In genomic region chr19:46039478-46039877, GRCm38 (mm10) we compare ENCODE assay signal across 8 mouse cellular contexts. TPM values are rescaled to one million over a fixed set of nuclear protein-coding genes. Genes with fewer than 3 reads are reported as not detected.
DNase-seq lines count a peak whose midpoint lies in the region; ATAC-seq lines count a peak whose summit lies in the region.

No protein-coding gene starts in this region.

- peak overlapping the region; percentile 94 for H3K9ac ChIP-seq in hindbrain, embryonic 14.5 days

- H3K27me3 ChIP-seq in hindbrain, embryonic 14.5 days (ENCODE audit: control insufficient read depth, insufficient read depth, low read length), result no peaks in the 10 kb centered on the region

- intact Hi-C loops in left cerebral cortex, postnatal 10 days (cut with DNase I), result no loop called here

- peak; percentile 68 for DNase-seq in WW6 (ENCODE audit: low read depth, low spot score)
- DNase-seq in cerebellum, postnatal 14 days, result peak; percentile 89 to 90
- DNase-seq in frontal cortex, postnatal 25 days (ENCODE audit: low spot score in 2 of 2), result peak; percentile 50 to 64
- peak; percentile 91 for DNase-seq in hindbrain, embryonic 14.5 days (ENCODE audit: low spot score)
- peak; percentile 64 to 94 for DNase-seq in left cerebral cortex, postnatal 10 days (ENCODE audit: extremely low spot score in 1 of 2, low spot score in 2 of 2)
- DNase-seq in right cerebral cortex, postnatal 25 days, result peak; percentile 88
- peak; percentile 82 to 87 for DNase-seq in urinary bladder, postnatal 36 days (ENCODE audit: low spot score in 2 of 2)

- H3K36me3 ChIP-seq in hindbrain, embryonic 14.5 days (replicated peaks; ENCODE audit: control insufficient read depth, insufficient read depth), result peaks cover 20% of the 10 kb centered on the region

- H3K4me2 ChIP-seq in hindbrain, embryonic 14.5 days (replicated peaks), result peak overlapping the region; percentile 73

- peak overlapping the region; percentile 93 for H3K27ac ChIP-seq in hindbrain, embryonic 14.5 days

- WGBS in hindbrain, embryonic 14.5 days, result 3% methylated on average over 27 of the region's 30 CpGs

- peak overlapping the region; percentile 85 for H3K4me3 ChIP-seq in hindbrain, embryonic 14.5 days (replicated peaks; ENCODE audit: low read length)

- ATAC-seq in hindbrain, embryonic 14.5 days (ENCODE audit: low FRiP score), result peak; percentile 81
- peak; percentile 69 for ATAC-seq in megakaryocyte progenitor cell, adult 5-6 weeks (replicated peaks; ENCODE audit: poor library complexity)

- no peaks in the 10 kb centered on the region for H3K9me3 ChIP-seq in hindbrain, embryonic 14.5 days (ENCODE audit: control insufficient read depth, low read length)

- peaks cover 67% of the 10 kb centered on the region for H3K4me1 ChIP-seq in hindbrain, embryonic 14.5 days (replicated peaks; ENCODE audit: control insufficient read depth, insufficient read depth, low read length)

RNA-seq across cellular contexts. Expression of gene Pprc1, which starts 5.2 kb away (rescaled TPM):
- 19.1 and 29.6 TPM in 2 replicates for polyA plus RNA-seq in hindbrain, embryonic 14.5 days (2014; fragmentation: Nextera tagmentation; extraction: Ambion mirVana)
- 10 to 100 TPM; 26.2 to 29.1 TPM for total RNA-seq in left cerebral cortex, postnatal 10 days (2021)
- total RNA-seq in megakaryocyte progenitor cell, adult 5-6 weeks (2015), result 56.6 and 59.6 TPM in 2 replicates
- total RNA-seq in megakaryocyte progenitor cell, adult 5-6 weeks (2017), result 20.7 and 26.0 TPM in 2 replicates

RNA-seq across cellular contexts. Expression of gene Ldb1, which starts 5.5 kb away (rescaled TPM):
- polyA plus RNA-seq in hindbrain, embryonic 14.5 days (2014; fragmentation: Nextera tagmentation; extraction: Ambion mirVana), result 92.2 and 95.4 TPM in 2 replicates
- total RNA-seq in left cerebral cortex, postnatal 10 days (2021), result 100 to 1,000 TPM in 1 of 2 experiments, 10 to 100 TPM in 1; 99.7 to 101 TPM
- total RNA-seq in megakaryocyte progenitor cell, adult 5-6 weeks (2015), result 67.8 and 83.7 TPM in 2 replicates
- total RNA-seq in megakaryocyte progenitor cell, adult 5-6 weeks (2017), result 80.5 and 109 TPM in 2 replicates

RNA-seq across cellular contexts. Expression of gene Hps6, which starts 36.2 kb away (rescaled TPM):
- 2.9 and 3.1 TPM in 2 replicates for polyA plus RNA-seq in hindbrain, embryonic 14.5 days (2014; fragmentation: Nextera tagmentation; extraction: Ambion mirVana)
- total RNA-seq in left cerebral cortex, postnatal 10 days (2021), result 1 to 10 TPM; 3.3 to 4.7 TPM
- total RNA-seq in megakaryocyte progenitor cell, adult 5-6 weeks (2015), result 0.49 and 1.1 TPM in 2 replicates
- total RNA-seq in megakaryocyte progenitor cell, adult 5-6 weeks (2017), result 5.9 and 7.1 TPM in 2 replicates

RNA-seq across cellular contexts. Expression of gene Nolc1, which starts 36.2 kb away (rescaled TPM):
- 58.1 and 63.2 TPM in 2 replicates for polyA plus RNA-seq in hindbrain, embryonic 14.5 days (2014; fragmentation: Nextera tagmentation; extraction: Ambion mirVana)
- total RNA-seq in left cerebral cortex, postnatal 10 days (2021), result 10 to 100 TPM; 34.6 to 37.3 TPM
- 88.6 and 94.0 TPM in 2 replicates for total RNA-seq in megakaryocyte progenitor cell, adult 5-6 weeks (2015)
- 180 and 221 TPM in 2 replicates for total RNA-seq in megakaryocyte progenitor cell, adult 5-6 weeks (2017)

RNA-seq across cellular contexts. Expression of gene Armh3, which starts 41.2 kb away (rescaled TPM):
- polyA plus RNA-seq in hindbrain, embryonic 14.5 days (2014; fragmentation: Nextera tagmentation; extraction: Ambion mirVana), result 17.7 and 18.7 TPM in 2 replicates
- 10 to 100 TPM; 22.9 to 24.6 TPM for total RNA-seq in left cerebral cortex, postnatal 10 days (2021)
- 11.3 and 11.8 TPM in 2 replicates for total RNA-seq in megakaryocyte progenitor cell, adult 5-6 weeks (2015)
- 5.3 and 9.0 TPM in 2 replicates for total RNA-seq in megakaryocyte progenitor cell, adult 5-6 weeks (2017)

Comparison
In these comparisons a context has a peak if more than half of its experiments do, and no peak if none do; other contexts are left out.
1. Peak in every context shown above with its lines: DNase-seq, ATAC-seq, H3K4me3 ChIP-seq and H3K27ac ChIP-seq.